Mouse (Mus musculus): ENCODE data around the gene Gpr162.
"Not testable (repeated sequence)": the region's sequence is repeated elsewhere in the genome, so short reads cannot be mapped to it uniquely, and the experiment has no call there.

Gene Gpr162

GRCm38 (mm10) chr6:124839805-124840204 is 24.0 kb downstream of the Gpr162 start:
- in situ Hi-C loops (cut with MboI, MseI) = no loop called here

DNA sequence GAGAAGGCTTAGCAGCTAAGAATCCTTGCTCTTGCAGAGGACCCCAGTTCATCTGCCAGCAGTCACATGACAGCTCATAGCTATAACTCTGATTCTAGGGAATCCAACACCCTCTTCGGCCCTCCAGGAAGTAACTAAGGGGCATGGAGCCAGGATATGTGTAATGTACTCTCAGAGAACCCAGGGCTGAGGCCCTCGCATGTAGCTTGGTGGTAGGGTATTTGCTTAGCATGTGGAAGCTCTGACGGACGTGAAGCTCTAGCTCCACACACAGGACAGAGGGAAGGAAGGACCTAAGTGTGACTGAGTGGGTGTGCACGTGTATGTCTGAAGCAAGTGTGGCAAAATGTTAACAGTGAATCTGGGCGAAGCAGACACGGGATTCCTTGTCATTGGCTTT is 27.4 kb downstream of the Gpr162 start:
- in situ Hi-C loops (cut with MboI, MseI) = no loop called here

- in situ Hi-C loops (cut with MboI, MseI) = no loop called here
These were observed 28.3 kb downstream of the Gpr162 start for GRCm38 (mm10) chr6:124835531-124835930.

DNA sequence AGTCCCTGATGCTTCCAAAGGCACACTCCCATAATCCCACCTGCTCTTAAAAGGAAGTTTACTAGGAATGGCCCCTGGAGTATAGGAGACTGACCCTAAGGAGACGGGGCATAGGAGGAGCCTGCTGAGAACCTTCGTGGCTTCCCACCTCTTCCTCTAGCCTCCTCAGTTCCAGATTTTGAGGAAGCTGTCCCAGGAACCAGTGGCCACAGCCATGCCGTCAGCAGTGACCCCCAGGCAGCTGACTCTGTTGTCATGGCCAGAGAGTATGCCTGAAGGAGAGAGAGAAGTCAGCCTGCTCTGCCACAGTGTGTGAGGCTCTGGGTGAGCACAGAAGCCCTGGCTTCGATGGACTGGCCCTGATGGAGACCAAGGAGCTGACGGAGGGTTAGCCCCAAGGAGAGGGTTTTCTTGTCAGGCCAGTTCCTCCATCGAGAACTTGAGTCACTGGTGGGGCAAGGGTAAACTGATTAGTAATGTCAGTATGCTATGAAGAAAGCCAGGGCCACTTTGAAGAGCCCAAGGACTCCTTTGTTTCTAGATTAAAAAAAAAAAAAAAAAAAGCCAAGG is 29.2 kb downstream of the Gpr162 start:
- in situ Hi-C loops (cut with MboI, MseI) = no loop called here

DNA sequence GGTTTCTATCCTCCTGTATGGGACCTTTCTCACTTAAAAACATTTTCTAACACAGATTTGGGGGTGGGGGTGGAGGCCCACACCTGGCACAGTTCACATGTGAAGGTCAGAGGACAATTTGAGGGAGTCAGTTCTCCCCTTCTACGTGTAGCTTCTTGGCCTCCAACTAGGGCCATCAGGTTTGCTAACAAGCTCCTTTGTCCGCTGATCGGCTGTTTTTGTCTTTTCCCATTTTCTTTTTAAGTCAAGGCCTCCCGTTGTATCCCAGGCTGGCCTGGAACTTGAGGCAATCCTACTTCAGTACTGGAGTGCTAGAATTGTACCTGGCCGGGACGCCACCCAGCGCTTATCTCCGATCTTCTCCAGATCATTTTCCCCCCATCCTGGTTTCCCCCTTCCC is 32.1 kb downstream of the Gpr162 start:
- in situ Hi-C loops (cut with MboI, MseI) = no loop called here

GRCm38 (mm10) chr6:124831199-124831598 is 32.6 kb downstream of the Gpr162 start:
- in situ Hi-C loops (cut with MboI, MseI) = not testable (repeated sequence)

DNA sequence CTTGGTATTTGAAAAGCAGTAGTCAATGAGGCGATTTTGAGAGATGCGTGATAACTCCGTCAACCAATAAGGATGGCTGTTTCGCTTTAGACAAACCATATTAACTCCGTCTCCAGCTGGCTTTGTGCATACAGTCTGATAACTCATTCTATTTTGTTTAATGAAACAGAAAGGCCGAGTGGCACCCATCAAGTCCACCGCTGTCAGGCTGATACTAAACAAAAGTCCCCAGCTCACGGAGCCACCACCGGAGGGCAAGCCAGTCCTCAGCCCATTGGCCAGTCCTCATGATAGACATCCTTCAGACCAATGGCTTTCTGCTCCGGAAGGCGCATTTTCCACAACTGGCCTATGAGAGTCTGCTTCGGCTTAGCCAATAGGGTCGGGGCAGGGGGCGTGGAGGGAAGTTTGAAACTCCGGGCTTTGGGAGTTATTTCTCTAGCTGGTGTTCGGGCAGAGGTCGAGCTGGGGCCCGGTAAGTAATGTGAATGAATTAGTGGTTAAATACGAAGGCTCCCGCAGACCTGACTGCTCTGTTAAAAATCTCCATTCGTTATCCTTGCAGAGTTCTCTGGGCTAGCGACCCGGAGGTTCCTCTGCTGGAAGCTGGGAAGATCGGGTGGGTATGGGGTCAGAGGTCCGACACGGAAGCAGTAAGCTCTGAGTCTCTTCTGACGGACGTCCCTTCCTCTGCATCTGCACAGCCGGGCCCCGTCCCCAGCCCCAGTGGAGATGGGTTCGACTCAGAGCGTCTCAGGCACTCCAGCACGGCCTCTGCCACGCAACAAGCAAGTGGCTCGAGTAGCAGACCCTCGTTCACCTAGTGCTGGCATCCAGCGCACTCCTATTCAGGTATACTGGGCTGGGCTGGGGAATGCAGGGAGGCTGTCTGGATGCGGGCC is 33.7 kb downstream of the Gpr162 start:
- in situ Hi-C loops (cut with MboI, MseI) = no loop called here

DNA sequence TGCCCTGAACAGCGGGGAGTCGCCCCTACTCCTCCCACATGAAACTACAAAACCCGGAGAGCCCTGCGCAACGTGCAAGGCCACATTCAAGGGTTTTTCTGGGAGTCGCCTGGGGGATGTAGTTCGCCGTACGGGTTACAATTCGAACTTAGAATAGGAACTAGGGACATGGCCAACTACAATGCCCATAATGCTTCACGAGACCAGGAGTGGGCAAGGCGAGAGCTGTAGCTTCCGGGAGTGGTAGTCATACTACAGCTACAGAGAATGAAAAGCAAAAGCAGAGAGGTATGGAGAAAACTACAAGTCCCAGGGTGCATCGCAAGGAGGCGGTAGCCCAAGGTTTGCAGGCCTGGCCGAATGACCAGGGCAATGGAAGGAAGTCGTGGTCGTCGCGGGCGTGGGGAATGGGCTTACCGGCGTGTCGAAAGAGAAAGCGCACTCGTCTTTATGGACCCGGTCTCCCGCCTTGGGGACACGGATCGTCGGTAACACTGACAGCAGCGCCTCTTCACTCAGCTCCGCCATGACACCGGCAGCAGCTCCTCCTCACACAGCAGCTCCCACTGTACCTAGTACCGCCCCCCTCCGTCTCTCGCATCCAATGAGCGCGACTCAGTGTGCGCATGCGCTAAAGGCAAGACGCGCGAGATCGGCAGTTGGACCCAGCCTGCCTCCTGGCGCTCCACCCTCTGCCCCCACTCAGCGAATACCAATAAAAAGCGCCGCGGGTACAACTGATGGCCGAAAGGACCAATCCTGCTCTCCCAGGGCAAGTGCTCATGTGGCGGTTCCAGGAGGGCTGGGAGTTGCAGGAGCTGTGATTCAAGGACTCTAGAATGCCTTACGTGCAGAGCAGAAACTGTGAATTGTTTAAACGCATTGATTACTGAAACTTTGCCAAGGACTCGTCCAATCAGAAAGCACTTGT is 34.6 kb downstream of the Gpr162 start, which contains the start of the genes Usp5 and Cdca3:
TSS of gene Usp5 (minus strand) at position 617 of the 931 bp plus-strand sequence.
TSS of gene Cdca3 (plus strand) at position 680 of the 931 bp plus-strand sequence.
- in situ Hi-C loops (cut with MboI, MseI) = no loop called here

GRCm38 (mm10) chr6:124828101-124828592 is 35.6 kb downstream of the Gpr162 start:
- in situ Hi-C loops (cut with MboI, MseI) = no loop called here

GRCm38 (mm10) chr6:124822049-124822448 is 41.7 kb downstream of the Gpr162 start:
- in situ Hi-C loops (cut with MboI, MseI) = no loop called here

DNA sequence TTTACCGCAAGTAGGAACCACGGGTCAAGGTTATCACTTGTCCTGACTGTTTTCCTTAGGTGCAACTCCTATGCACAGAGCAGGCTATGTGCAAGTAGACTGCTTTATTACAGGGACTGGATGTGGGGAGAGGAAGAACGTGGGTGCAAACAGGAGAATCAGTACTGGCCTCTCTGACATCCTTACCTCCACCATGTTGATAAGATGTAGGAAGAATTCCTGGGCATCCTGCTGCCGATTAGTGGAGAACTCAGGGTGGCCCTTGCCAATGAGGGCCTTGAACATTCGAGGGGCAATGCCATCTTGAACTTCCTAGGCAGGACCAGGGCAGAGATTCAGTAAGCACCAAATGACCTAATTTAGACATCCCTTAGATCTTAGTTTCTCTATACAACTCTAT is 42.9 kb downstream of the Gpr162 start:
- in situ Hi-C loops (cut with MboI, MseI) = no loop called here

DNA sequence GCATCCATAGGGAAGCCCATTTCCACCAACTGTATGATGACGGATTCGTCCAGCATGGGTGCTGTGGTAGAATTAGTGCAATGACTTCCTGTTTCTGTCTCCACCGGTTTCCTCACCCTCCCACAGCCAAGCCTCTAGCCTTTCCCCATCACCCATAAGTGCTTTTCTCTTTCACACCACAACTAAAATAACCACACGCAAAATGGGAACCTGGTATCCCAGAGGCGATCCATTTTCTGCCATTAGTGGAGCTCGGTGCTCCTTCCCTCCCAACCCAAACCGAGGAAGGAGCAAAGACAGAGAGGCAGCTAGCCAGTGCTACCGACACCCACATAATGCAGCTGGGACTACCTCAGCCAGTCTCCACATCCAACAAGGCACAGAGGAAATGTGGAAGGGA is 45.8 kb downstream of the Gpr162 start:
- in situ Hi-C loops (cut with MboI, MseI) = no loop called here

GRCm38 (mm10) chr6:124817563-124817962 is 46.2 kb downstream of the Gpr162 start:
- in situ Hi-C loops (cut with MboI, MseI) = no loop called here

- in situ Hi-C loops (cut with MboI, MseI) = no loop called here
These were observed 46.7 kb downstream of the Gpr162 start for GRCm38 (mm10) chr6:124817125-124817524.

DNA sequence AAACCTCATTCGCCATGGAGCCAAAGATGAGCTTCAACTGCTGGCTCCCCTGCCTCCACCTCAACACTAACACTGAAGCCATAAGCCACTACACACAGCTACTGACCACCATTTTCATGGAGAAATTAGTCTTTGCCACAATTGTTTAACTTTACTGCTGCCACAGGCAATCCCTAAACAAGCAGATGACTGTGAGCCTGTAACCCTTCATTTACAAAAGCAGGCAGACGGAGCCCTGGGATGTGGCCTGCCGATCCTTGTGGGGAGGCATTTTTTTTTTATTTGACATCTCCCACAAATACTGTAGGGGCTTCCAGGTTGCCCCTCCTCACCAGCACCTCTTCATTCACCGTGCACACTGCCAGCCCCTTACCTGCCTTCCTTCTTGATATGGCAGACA is 47.2 kb downstream of the Gpr162 start:
- in situ Hi-C loops (cut with MboI, MseI) = no loop called here

DNA sequence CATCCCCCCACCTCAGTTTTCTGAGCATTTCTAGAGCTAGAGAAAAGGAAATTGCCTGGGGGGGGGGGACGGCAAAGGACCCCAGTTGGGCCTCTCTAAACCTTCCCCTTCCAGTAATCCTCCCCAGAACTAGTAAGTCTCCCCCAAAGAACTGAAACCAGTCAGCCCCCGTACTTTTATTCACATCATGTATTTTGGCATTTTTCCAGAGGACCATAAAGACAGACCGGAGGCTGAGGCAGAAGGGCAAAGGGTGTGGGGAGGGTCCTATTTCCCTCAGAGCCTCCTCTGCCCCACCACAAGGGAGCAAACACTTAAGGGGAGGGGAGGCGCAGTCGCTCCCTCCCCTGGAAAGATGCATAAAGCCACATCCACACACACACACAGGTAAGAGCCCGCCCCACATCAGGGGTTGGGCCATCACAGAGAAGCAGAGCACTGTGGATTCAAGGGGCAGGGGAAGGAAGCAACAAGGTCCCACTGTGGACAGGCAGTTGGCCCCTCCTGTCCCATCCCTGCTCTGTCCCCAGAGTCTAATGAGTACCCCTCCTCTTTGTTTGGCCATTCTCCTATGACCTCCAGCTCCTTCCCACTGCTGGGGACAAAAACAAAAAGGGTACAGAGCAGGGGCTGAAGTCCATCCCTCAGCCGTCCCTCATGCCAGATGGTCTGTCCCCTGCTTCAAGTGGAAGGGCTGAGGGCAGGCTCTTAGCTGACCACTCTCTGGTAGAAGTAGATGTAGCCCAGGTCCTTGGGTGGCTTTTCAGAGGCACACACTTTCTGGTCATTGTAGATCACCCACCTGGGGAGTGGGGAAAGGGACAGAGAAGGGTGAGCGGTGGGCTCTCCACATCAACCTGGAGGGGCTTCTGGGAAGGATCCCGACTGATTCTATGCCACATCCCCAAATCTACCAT is 48.7 kb downstream of the Gpr162 start:
- in situ Hi-C loops (cut with MboI, MseI) = no loop called here

DNA sequence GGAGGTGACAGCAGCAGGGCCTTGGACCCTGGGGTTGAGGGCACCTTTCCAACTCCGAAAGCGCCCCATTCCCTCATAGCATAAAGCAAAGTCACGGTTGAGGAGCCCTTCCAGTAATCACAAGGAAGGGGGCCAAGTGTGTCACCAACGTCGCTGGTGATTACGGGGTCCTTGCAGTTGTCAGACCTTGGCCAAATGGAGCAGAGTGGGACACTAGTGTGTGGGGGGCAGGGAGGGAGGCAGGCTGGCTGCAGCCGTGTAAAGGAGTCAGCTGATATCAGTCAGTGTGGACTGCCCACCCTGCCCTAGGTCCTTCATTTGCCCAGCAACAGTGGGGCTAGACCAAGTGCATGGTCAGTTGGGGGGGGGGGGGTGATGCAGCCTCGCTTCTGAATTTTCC is 49.3 kb downstream of the Gpr162 start:
- in situ Hi-C loops (cut with MboI, MseI) = no loop called here

DNA sequence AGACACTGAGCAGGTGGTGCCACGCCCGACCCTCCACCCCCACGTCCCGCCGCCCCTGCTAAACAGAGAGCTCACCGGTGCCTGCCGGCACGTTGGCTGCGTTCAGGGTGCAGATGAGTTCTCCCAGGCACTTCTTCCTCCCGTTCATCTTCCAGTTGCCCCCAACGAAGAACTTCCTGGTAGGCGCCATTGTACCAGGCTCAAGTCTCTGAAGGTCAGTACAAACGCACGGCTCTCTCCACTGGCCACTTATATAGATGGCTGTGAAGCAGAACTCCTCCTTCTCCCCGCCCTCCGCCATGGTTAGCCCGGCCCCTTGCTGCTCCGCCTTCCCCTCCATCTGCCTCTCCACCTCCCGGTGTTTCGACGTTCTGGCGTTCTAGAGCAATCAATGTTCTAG is 49.9 kb downstream of the Gpr162 start, which contains the start of gene Tpi1:
TSS of gene Tpi1 (minus strand) at position 364 of the 400 bp plus-strand sequence.
- in situ Hi-C loops (cut with MboI, MseI) = no loop called here

DNA sequence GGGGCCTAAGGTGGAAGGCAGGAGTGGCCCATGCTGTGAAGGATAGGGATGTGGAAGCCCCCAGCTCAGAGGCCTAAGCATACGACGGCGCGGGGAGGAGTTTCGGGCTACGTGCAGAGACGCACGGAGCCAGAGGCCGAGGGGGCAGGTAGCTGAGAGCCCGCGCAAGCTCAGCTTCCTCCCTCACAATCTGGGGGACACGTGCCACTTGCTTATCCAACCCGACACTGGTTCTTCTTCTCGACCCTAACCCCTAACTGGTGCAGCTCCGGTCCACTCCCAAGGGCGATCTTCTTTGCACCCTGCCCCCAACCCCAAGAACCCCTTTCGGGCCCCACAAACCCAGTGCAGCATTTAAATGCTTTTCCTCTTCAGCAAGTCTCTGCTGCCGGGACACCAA is 50.3 kb downstream of the Gpr162 start:
- in situ Hi-C loops (cut with MboI, MseI) = no loop called here

- in situ Hi-C loops (cut with MboI, MseI) = no loop called here
These were observed 50.9 kb downstream of the Gpr162 start for GRCm38 (mm10) chr6:124812848-124813247.

Measured in regulatory T cell (primary cell).